Mouse (Mus musculus): ENCODE results near the gene Lcp1. TPM values are rescaled to one million over a fixed set of nuclear protein-coding genes. Genes with fewer than 3 reads are reported as not detected.

Lcp1 gene
- polyA plus RNA-seq, 1 experiment from 2014 or later = 62.6 TPM

GRCm38 (mm10) chr14:75218843-75219242 is 87.9 kb downstream of the Lcp1 start:
- Histone ChIP-seq H3K4me3 (no peak overlapping the region), H3K4me2 (no peak overlapping the region), H3K9me3 (no peaks in the 10 kb centered on the region), H3K27me3 (no peaks in the 10 kb centered on the region), H3K36me3 (peaks cover 4% of the 10 kb centered on the region; the same call in 1 of the 2 replicates), H3K27ac (no peak overlapping the region), H3K4me1 (no peaks in the 10 kb centered on the region), H3K9ac (no peak overlapping the region)
- no peak for ATAC-seq (ENCODE audit: borderline replicate concordance, extremely low read depth, low FRiP score, low TSS enrichment)
- WGBS = 96% methylated on average over 2 of the region's 2 CpGs

- ATAC-seq (ENCODE audit: borderline replicate concordance, extremely low read depth, low FRiP score, low TSS enrichment) = no peak
- Histone ChIP-seq H3K4me2 (no peak overlapping the region), H3K27me3 (no peaks in the 10 kb centered on the region), H3K4me3 (no peak overlapping the region), H3K27ac (no peak overlapping the region), H3K4me1 (no peaks in the 10 kb centered on the region), H3K9ac (no peak overlapping the region), H3K36me3 (peaks cover under 1% of the 10 kb centered on the region; the same call in 1 of the 2 replicates), H3K9me3 (no peaks in the 10 kb centered on the region)
- 66% methylated on average over 5 of the region's 5 CpGs for WGBS
Observed at GRCm38 (mm10) chr14:75219250-75219913, 88.5 kb downstream of the Lcp1 start.

- no peaks in the 10 kb centered on the region; the same call in 1 of the 2 replicates for H3K36me3 ChIP-seq
- no peaks in the 10 kb centered on the region for H3K4me1 ChIP-seq
- H3K9ac ChIP-seq = no peak overlapping the region
- H3K4me2 ChIP-seq = no peak overlapping the region
- no peaks in the 10 kb centered on the region for H3K9me3 ChIP-seq
- no peak for ATAC-seq (ENCODE audit: borderline replicate concordance, extremely low read depth, low FRiP score, low TSS enrichment)
- no peak overlapping the region for H3K4me3 ChIP-seq
- 64% methylated on average over 6 of the region's 6 CpGs for WGBS
- no peak overlapping the region for H3K27ac ChIP-seq
- H3K27me3 ChIP-seq = no peaks in the 10 kb centered on the region
Observed at GRCm38 (mm10) chr14:75222386-75222785, 91.5 kb downstream of the Lcp1 start.

GRCm38 (mm10) chr14:75227453-75228084 is 96.7 kb downstream of the Lcp1 start:
- no peak for ATAC-seq (ENCODE audit: borderline replicate concordance, extremely low read depth, low FRiP score, low TSS enrichment)
- H3K27ac ChIP-seq = no peak overlapping the region
- no peaks in the 10 kb centered on the region for H3K27me3 ChIP-seq
- no peaks in the 10 kb centered on the region for H3K36me3 ChIP-seq
- H3K4me3 ChIP-seq = no peak overlapping the region
- 69% methylated on average over 6 of the region's 6 CpGs for WGBS
- no peak overlapping the region for H3K4me2 ChIP-seq
- no peaks in the 10 kb centered on the region for H3K9me3 ChIP-seq
- H3K9ac ChIP-seq = no peak overlapping the region
- H3K4me1 ChIP-seq = no peaks in the 10 kb centered on the region

- no peaks in the 10 kb centered on the region for H3K27me3 ChIP-seq
- no peak overlapping the region for H3K9ac ChIP-seq
- no peaks in the 10 kb centered on the region for H3K36me3 ChIP-seq
- H3K4me2 ChIP-seq = no peak overlapping the region
- no peaks in the 10 kb centered on the region for H3K9me3 ChIP-seq
- no peak for ATAC-seq (ENCODE audit: borderline replicate concordance, extremely low read depth, low FRiP score, low TSS enrichment)
- no peak overlapping the region for H3K4me3 ChIP-seq
- H3K27ac ChIP-seq = no peak overlapping the region
- no peaks in the 10 kb centered on the region for H3K4me1 ChIP-seq
- WGBS = 45% methylated on average over 2 of the region's 2 CpGs
Observed at GRCm38 (mm10) chr14:75229834-75230233, 98.9 kb downstream of the Lcp1 start.

- no peak overlapping the region for H3K27ac ChIP-seq
- ATAC-seq (ENCODE audit: borderline replicate concordance, extremely low read depth, low FRiP score, low TSS enrichment) = no peak
- H3K4me3 ChIP-seq = no peak overlapping the region
- H3K4me2 ChIP-seq = no peak overlapping the region
- H3K9me3 ChIP-seq = no peaks in the 10 kb centered on the region
- no peaks in the 10 kb centered on the region for H3K27me3 ChIP-seq
- no peaks in the 10 kb centered on the region for H3K4me1 ChIP-seq
- H3K9ac ChIP-seq = no peak overlapping the region
- 85% methylated on average over 5 of the region's 5 CpGs for WGBS
- H3K36me3 ChIP-seq = no peaks in the 10 kb centered on the region
Observed at GRCm38 (mm10) chr14:75233070-75233469, 102.2 kb downstream of the Lcp1 start.

GRCm38 (mm10) chr14:75235552-75235951 is 104.7 kb downstream of the Lcp1 start:
- H3K36me3 ChIP-seq = no peaks in the 10 kb centered on the region
- H3K4me1 ChIP-seq = no peaks in the 10 kb centered on the region
- no peak overlapping the region for H3K4me2 ChIP-seq
- no peak for ATAC-seq (ENCODE audit: borderline replicate concordance, extremely low read depth, low FRiP score, low TSS enrichment)
- H3K27me3 ChIP-seq = no peaks in the 10 kb centered on the region
- H3K4me3 ChIP-seq = no peak overlapping the region
- H3K9me3 ChIP-seq = no peaks in the 10 kb centered on the region
- 80% methylated on average over 8 of the region's 8 CpGs for WGBS
- H3K27ac ChIP-seq = no peak overlapping the region
- H3K9ac ChIP-seq = no peak overlapping the region

- Histone ChIP-seq H3K27me3 (no peaks in the 10 kb centered on the region), H3K4me2 (no peak overlapping the region), H3K4me3 (no peak overlapping the region), H3K9me3 (no peaks in the 10 kb centered on the region), H3K9ac (no peak overlapping the region), H3K4me1 (no peaks in the 10 kb centered on the region), H3K36me3 (no peaks in the 10 kb centered on the region), H3K27ac (no peak overlapping the region)
- WGBS = 53% methylated on average over 9 of the region's 9 CpGs
- no peak for ATAC-seq (ENCODE audit: borderline replicate concordance, extremely low read depth, low FRiP score, low TSS enrichment)
Observed at GRCm38 (mm10) chr14:75235955-75236635, 105.2 kb downstream of the Lcp1 start.

GRCm38 (mm10) chr14:75236636-75237003 is 105.7 kb downstream of the Lcp1 start:
- WGBS = 81% methylated on average over 4 of the region's 4 CpGs
- no peak overlapping the region for H3K9ac ChIP-seq
- ATAC-seq (ENCODE audit: borderline replicate concordance, extremely low read depth, low FRiP score, low TSS enrichment) = no peak
- H3K36me3 ChIP-seq = no peaks in the 10 kb centered on the region
- no peak overlapping the region for H3K4me3 ChIP-seq
- H3K9me3 ChIP-seq = no peaks in the 10 kb centered on the region
- H3K4me1 ChIP-seq = no peaks in the 10 kb centered on the region
- H3K27ac ChIP-seq = no peak overlapping the region
- no peak overlapping the region for H3K4me2 ChIP-seq
- H3K27me3 ChIP-seq = no peaks in the 10 kb centered on the region

GRCm38 (mm10) chr14:75237096-75237495 is 106.2 kb downstream of the Lcp1 start:
- 80% methylated on average over 8 of the region's 8 CpGs for WGBS
- no peaks in the 10 kb centered on the region for H3K36me3 ChIP-seq
- H3K9me3 ChIP-seq = no peaks in the 10 kb centered on the region
- no peak overlapping the region for H3K4me2 ChIP-seq
- H3K4me1 ChIP-seq = no peaks in the 10 kb centered on the region
- H3K9ac ChIP-seq = no peak overlapping the region
- H3K4me3 ChIP-seq = no peak overlapping the region
- H3K27ac ChIP-seq = no peak overlapping the region
- no peak for ATAC-seq (ENCODE audit: borderline replicate concordance, extremely low read depth, low FRiP score, low TSS enrichment)
- no peaks in the 10 kb centered on the region for H3K27me3 ChIP-seq

GRCm38 (mm10) chr14:75238054-75238692 is 107.3 kb downstream of the Lcp1 start:
- no peak overlapping the region for H3K9ac ChIP-seq

GRCm38 (mm10) chr14:75242087-75242486 is 111.2 kb downstream of the Lcp1 start, which contains the start of gene Cpb2:
TSS of gene Cpb2 (plus strand) at chr14:75242287.
- Histone ChIP-seq H3K27me3 (no peaks in the 10 kb centered on the region), H3K4me1 (no peaks in the 10 kb centered on the region), H3K9ac (no peak within 1 kb of the TSS), H3K9me3 (no peaks in the 10 kb centered on the region), H3K27ac (no peak within 1 kb of the TSS), H3K4me3 (no peak within 1 kb of the TSS), H3K4me2 (no peak within 1 kb of the TSS), H3K36me3 (no peaks in the 10 kb centered on the region)
- no peak for ATAC-seq (ENCODE audit: borderline replicate concordance, extremely low read depth, low FRiP score, low TSS enrichment)
- WGBS = 67% methylated on average over 5 of the region's 5 CpGs

More at GRCm38 (mm10) chr14:75238054-75238692, 107.3 kb downstream of the Lcp1 start:
- no peaks in the 10 kb centered on the region for H3K36me3 ChIP-seq
- ATAC-seq (ENCODE audit: borderline replicate concordance, extremely low read depth, low FRiP score, low TSS enrichment) = no peak
- whole genome bisulfite sequencing = 76% methylated on average over 6 of the region's 6 CpGs
- H3K4me2 ChIP-seq = no peak overlapping the region
- H3K27ac ChIP-seq = no peak overlapping the region
- no peaks in the 10 kb centered on the region for H3K9me3 ChIP-seq
- no peak overlapping the region for H3K4me3 ChIP-seq
- H3K27me3 ChIP-seq = no peaks in the 10 kb centered on the region
- no peaks in the 10 kb centered on the region for H3K4me1 ChIP-seq

Data from lung, embryonic 15.5 days (tissue).